Mouse (Mus musculus) bone marrow, adult 2 months (tissue): ENCODE measurements around the gene Eml2.

Source experiments
- CTCF ChIP-seq: fragments of 200-500 bp; IDR thresholded peaks from 2 replicates; pipeline ENCODE4 v1.5.1; 2011; ENCODE audit warnings: low read length, control low read depth; ENCODE audit not compliant: control insufficient read depth, insufficient read depth
- POLR2A ChIP-seq: fragments of 200-500 bp; IDR thresholded peaks from 2 replicates; pipeline ENCODE4 v1.6.1; 2011; ENCODE audit warnings: low read depth, mild to moderate bottlenecking, control low read depth, low read length, borderline replicate concordance; ENCODE audit not compliant: control insufficient read depth

- no peak for TF ChIP-seq CTCF
- TF ChIP-seq POLR2A, result peak; percentile 70; the same call in 1 of the 2 replicates
Observed at GRCm38 (mm10) chr7:19149626-19150025, 26.6 kb upstream of the Eml2 start, which contains the start of gene Snrpd2.
